Mouse (Mus musculus): ENCODE results near the gene Sos1.

DNA sequence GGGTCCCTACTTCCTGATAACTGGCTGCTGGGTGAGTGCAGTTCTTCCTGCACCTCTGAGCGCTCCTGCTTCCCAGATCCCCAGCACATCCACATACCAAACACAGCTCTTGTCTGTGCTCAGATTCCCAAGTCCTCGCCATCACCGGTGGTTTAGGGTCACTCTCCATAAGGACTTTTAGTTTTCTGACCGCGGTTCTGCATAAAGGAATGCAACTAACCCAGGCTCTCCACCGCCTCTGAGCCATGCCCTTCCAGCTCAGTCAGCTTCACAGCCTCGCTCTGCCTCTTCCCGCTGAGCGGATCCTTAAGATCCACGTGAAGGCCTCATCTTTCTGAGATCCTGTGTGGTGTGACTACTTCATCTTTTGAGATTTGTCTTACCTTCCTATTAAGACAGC lies 90.2 kb downstream of the Sos1 start:
- no peak for TF ChIP-seq POLR2A (IDR thresholded peaks at IDR 0.05; ENCODE audit: borderline replicate concordance, extremely low read depth, insufficient read depth, insufficient read length, poor library complexity, severe bottlenecking)
- no peak for TF ChIP-seq CTCF (IDR thresholded peaks at IDR 0.05; ENCODE audit: borderline replicate concordance, extremely low read depth, insufficient read depth, insufficient read length)
